Mouse (Mus musculus) forebrain, postnatal 0 days (tissue): ENCODE data around the gene Gm5127. TPM values are rescaled to one million over a fixed set of nuclear protein-coding genes. Genes with fewer than 3 reads are reported as not detected.

Experiments used
- ATAC-seq: fragments of 200-750 bp; cut with Nextera tagmentation; 2 replicates; pipeline ENCODE4 v1.8.0; 2017; ENCODE audit warnings: mild to moderate bottlenecking, moderate library complexity
- DNase-seq: peaks from one replicate; pipeline ENCODE4 v3.0.0-alpha.2; 2015
- H3K27ac ChIP-seq: fragments of 300-500 bp; sonication (generic); 2 replicates; pipeline ENCODE4 v1.5.1; 2014; ENCODE audit warnings: low read depth, mild to moderate bottlenecking, antibody characterized with exemption, low read length, moderate library complexity, mixed read lengths
- H3K27me3 ChIP-seq: fragments of 300-500 bp; sonication (generic); 2 replicates; pipeline ENCODE4 v1.6.1; 2014; ENCODE audit warnings: mild to moderate bottlenecking, low read length, mixed read lengths; ENCODE audit not compliant: insufficient read depth
- H3K36me3 ChIP-seq: fragments of 300-500 bp; sonication (generic); 2 replicates; pipeline ENCODE4 v1.6.1; 2014; ENCODE audit warnings: mild to moderate bottlenecking, moderate library complexity; ENCODE audit not compliant: insufficient read depth
- H3K4me1 ChIP-seq: fragments of 300-500 bp; sonication (generic); 2 replicates; pipeline ENCODE4 v1.6.1; 2014; ENCODE audit warnings: antibody characterized with exemption; ENCODE audit not compliant: insufficient read depth
- H3K4me2 ChIP-seq: fragments of 300-500 bp; sonication (generic); 2 replicates; pipeline ENCODE4 v1.6.1; 2014; ENCODE audit warnings: low read depth, mild to moderate bottlenecking, moderate library complexity
- H3K4me3 ChIP-seq: fragments of 300-500 bp; sonication (generic); 2 replicates; pipeline ENCODE4 v1.5.1; 2014; ENCODE audit warnings: low read depth, low read length, mixed read lengths
- H3K9ac ChIP-seq: fragments of 300-500 bp; sonication (generic); 2 replicates; pipeline ENCODE4 v1.6.1; 2014; ENCODE audit warnings: mild to moderate bottlenecking
- H3K9me3 ChIP-seq: fragments of 300-500 bp; sonication (generic); 2 replicates; pipeline ENCODE4 v1.6.1; 2016; ENCODE audit warnings: low read length
- CTCF ChIP-seq: sonication (generic); IDR thresholded peaks from 2 replicates; pipeline ENCODE4 v1.5.1; 2016; ENCODE audit warnings: antibody characterized with exemption, control low read depth, low read depth
- WGBS: fragments of 180-500 bp; shearing (Covaris S2); extraction: QIAGEN DNeasy Blood & Tissue Kit; methylation state at CpG from one replicate; pipeline ENCODE4 v1.1.7; 2014; 5-methylcytosine and 5-hydroxymethylcytosine counted together
- polyA plus RNA-seq: library from polyadenylated mRNA; unstranded; fragments of >200 nt; fragmentation: Nextera tagmentation; extraction: Ambion mirVana; gene quantifications from 2 replicates; pipeline ENCODE4 v1.2.1, GENCODE M21; 2015
- total RNA-seq: library from RNA; depleted of rRNA; stranded (reverse); fragments of >200 nt; gene quantifications from 2 replicates; pipeline ENCODE4 v1.2.3, GENCODE M21; 2014; rRNA removed

Gm5127 gene
- total RNA-seq, result 0.31 TPM in 1 of 2 replicates, not detected in the other
- polyA plus RNA-seq, result 0.11 and 0.29 TPM in 2 replicates

DNA sequence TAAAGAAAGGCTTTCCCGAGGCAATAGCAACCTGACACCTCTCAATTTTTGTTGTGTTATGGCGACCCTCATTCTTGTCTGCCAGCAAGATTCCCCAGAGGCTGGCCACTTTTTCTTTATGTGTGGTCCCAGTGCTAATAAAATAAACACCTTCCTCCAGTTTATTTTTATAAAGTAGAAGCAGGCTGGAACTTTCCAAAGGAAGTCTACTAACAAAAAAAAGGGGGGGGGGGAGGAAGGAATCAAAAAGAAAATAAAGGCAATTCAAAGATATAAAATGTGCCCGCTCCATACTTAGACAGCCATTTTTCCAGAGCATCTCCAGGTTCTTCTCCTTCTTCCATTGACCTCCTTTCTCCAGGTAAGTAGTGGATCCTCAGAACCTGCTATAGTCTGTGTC lies at the start of gene Gm5127:
Gene Gm5127, plus strand, starts transcription at position 301 of the 400 bp plus-strand sequence.
- no peak for DNase-seq
- TF ChIP-seq CTCF, result no peak
- no peak within 1 kb of the TSS for H3K4me3 ChIP-seq
- no peak for ATAC-seq
- H3K4me1 ChIP-seq, result no peaks in the 10 kb centered on the region
- no peaks in the 10 kb centered on the region for H3K27me3 ChIP-seq
- no peaks in the 10 kb centered on the region for H3K9me3 ChIP-seq
- no peak within 1 kb of the TSS for H3K27ac ChIP-seq
- no peaks in the 10 kb centered on the region for H3K36me3 ChIP-seq
- H3K9ac ChIP-seq, result no peak within 1 kb of the TSS
- no peak within 1 kb of the TSS for H3K4me2 ChIP-seq
- 64% methylated on average over 3 of the region's 3 CpGs for WGBS

DNA sequence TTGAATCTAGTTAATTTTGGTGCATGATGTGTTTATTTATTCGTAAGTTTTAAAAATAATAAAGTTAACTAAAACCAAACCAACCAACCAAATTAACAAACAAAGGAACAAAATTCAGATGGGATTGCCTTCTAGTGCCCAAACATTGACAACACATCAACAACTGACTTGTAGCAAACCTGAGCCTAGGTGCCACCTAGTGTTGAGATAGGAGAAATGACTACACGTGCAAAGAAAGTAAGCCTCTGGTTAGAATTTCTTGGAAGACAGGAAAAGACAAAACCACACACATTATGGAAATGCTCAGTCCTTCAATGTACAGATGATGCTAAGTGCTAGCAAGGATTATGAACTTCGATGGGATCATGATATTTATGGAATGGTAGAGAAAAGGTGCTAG lies 46.6 kb upstream of the Gm5127 start:
- no peaks in the 10 kb centered on the region for H3K9me3 ChIP-seq
- TF ChIP-seq CTCF, result no peak
- H3K9ac ChIP-seq, result no peak overlapping the region
- no peaks in the 10 kb centered on the region for H3K4me1 ChIP-seq
- no peaks in the 10 kb centered on the region for H3K27me3 ChIP-seq
- no peak overlapping the region for H3K4me2 ChIP-seq
- no peak overlapping the region for H3K4me3 ChIP-seq
- ATAC-seq, result no peak
- no peak for DNase-seq
- no peaks in the 10 kb centered on the region for H3K36me3 ChIP-seq
- H3K27ac ChIP-seq, result no peak overlapping the region
- 34% methylated on average over 3 of the region's 3 CpGs for WGBS

DNA sequence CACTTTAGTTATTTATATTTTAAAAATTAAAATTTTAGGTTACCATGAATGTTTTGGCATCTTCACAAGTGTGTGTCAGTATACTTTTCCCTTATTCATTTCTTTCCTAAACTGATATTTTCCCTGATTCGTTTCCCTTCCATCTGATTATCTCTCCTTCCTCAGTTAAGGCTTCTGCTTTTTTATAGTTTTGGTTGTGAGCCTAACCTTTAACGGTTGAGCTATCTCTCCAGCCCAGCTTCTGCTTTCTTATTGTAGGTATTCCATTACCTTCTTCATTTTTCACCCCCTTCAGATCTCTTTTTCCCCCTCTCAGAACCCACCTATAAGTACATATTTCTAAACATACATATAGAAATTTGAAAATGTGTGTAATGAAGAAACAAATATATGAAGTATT lies 27.5 kb upstream of the Gm5127 start:
- WGBS, result 72% methylated on average over 2 of the region's 2 CpGs
- no peak overlapping the region for H3K27ac ChIP-seq
- no peak overlapping the region for H3K9ac ChIP-seq
- H3K4me3 ChIP-seq, result no peak overlapping the region
- DNase-seq (no peak), ATAC-seq (no peak)
- H3K27me3 ChIP-seq, result no peaks in the 10 kb centered on the region
- H3K4me2 ChIP-seq, result no peak overlapping the region
- no peaks in the 10 kb centered on the region for H3K4me1 ChIP-seq
- no peaks in the 10 kb centered on the region for H3K9me3 ChIP-seq
- TF ChIP-seq CTCF, result no peak
- H3K36me3 ChIP-seq, result no peaks in the 10 kb centered on the region

DNA sequence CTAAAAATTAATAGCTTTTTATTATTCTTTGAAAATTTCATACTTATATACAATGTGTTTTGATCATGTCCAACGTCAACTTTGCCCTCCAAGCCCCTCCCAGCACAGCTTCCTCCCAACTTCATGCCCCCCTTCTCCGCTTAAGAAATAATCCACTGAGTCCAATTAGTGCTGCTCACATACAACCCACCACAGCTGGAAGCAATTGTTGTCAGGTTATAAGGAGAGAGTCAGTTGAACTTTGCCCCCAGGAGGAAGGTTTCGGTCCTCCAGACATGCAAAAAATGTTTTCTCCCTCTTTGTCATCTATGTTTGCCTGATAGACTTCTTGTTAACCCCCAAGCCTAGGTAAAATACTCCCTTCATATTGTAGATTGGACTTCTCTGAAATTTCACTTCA lies 4.0 kb upstream of the Gm5127 start:
- no peaks in the 10 kb centered on the region for H3K9me3 ChIP-seq
- H3K36me3 ChIP-seq, result no peaks in the 10 kb centered on the region
- H3K4me2 ChIP-seq, result no peak overlapping the region
- TF ChIP-seq CTCF, result no peak
- DNase-seq (no peak), ATAC-seq (no peak)
- H3K4me1 ChIP-seq, result no peaks in the 10 kb centered on the region
- WGBS, result 29% methylated on average over 3 of the region's 3 CpGs
- no peak overlapping the region for H3K9ac ChIP-seq
- H3K27me3 ChIP-seq, result no peaks in the 10 kb centered on the region
- no peak overlapping the region for H3K27ac ChIP-seq
- H3K4me3 ChIP-seq, result no peak overlapping the region

DNA sequence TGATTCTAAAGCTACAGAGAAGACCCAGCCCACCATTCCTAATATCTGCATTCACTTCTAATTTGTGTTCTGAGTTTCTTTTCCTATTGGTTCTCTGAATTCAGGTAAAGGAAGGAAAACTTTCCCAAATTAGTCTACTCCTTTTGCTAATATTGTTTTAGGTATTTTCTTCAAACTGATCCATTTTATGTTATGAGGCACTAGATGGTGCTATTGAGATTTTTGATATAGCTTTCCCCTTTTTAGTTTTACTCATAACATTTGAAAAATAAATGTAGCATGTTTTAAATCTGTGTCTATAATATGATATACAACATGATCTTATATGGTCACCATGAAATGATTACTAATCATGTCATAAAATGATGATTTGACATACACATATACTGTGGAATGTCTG lies 2.6 kb upstream of the Gm5127 start:
- Histone ChIP-seq H3K4me1 (no peaks in the 10 kb centered on the region), H3K4me2 (no peak overlapping the region), H3K27ac (no peak overlapping the region), H3K9me3 (no peaks in the 10 kb centered on the region), H3K36me3 (no peaks in the 10 kb centered on the region), H3K27me3 (no peaks in the 10 kb centered on the region), H3K9ac (no peak overlapping the region), H3K4me3 (no peak overlapping the region)
- DNase-seq (no peak), ATAC-seq (no peak)
- TF ChIP-seq CTCF, result no peak

DNA sequence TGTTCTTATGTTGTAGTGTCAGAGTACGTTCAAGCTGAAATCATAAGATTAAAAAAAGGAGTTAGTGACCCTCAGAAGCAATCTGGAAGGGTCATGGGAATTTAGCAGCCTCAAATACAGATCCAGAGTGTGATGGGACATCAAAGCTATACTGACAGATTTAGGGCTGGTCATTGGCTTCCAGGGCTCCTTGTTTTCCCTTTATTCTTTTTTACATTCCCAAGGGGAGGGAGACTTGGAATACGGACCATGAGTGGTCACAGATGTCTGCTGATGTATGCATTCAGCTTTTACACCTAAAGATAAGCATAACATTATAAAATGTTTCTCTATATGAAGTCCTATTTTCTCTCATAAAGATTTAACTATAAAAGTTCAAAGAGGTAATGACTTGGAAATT lies 789 bp upstream of the Gm5127 start:
- TF ChIP-seq CTCF, result no peak
- H3K9me3 ChIP-seq, result no peaks in the 10 kb centered on the region
- 47% methylated on average over 2 of the region's 2 CpGs for WGBS
- no peaks in the 10 kb centered on the region for H3K36me3 ChIP-seq
- ATAC-seq (no peak), DNase-seq (no peak)
- H3K27ac ChIP-seq, result no peak overlapping the region
- no peak overlapping the region for H3K4me3 ChIP-seq
- H3K27me3 ChIP-seq, result no peaks in the 10 kb centered on the region
- H3K4me2 ChIP-seq, result no peak overlapping the region
- no peak overlapping the region for H3K9ac ChIP-seq
- no peaks in the 10 kb centered on the region for H3K4me1 ChIP-seq

DNA sequence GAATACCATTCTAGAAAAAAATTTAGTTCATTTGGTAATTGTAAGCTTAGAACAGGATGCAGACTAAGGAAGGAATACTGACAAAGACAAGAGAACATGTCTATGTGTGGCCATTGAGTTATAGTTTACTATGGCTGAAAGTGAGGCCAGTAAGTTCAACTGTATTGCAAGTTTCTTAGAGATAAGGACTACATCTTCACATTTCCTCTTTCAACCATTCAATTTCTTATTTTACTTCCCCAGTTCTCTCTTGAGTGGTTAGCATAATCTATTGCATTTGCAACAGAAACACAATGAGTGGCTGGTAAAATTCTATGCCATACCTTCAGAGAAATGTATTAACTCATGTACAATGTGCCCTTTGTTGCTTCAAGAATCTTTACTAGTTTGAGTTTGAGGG lies 10.9 kb downstream of the Gm5127 start:
- Histone ChIP-seq H3K4me3 (no peak overlapping the region), H3K4me1 (no peaks in the 10 kb centered on the region), H3K9me3 (no peaks in the 10 kb centered on the region), H3K27ac (no peak overlapping the region), H3K9ac (no peak overlapping the region), H3K36me3 (no peaks in the 10 kb centered on the region), H3K4me2 (no peak overlapping the region), H3K27me3 (no peaks in the 10 kb centered on the region)
- no peak for ATAC-seq
- TF ChIP-seq CTCF, result no peak
- DNase-seq, result no peak

DNA sequence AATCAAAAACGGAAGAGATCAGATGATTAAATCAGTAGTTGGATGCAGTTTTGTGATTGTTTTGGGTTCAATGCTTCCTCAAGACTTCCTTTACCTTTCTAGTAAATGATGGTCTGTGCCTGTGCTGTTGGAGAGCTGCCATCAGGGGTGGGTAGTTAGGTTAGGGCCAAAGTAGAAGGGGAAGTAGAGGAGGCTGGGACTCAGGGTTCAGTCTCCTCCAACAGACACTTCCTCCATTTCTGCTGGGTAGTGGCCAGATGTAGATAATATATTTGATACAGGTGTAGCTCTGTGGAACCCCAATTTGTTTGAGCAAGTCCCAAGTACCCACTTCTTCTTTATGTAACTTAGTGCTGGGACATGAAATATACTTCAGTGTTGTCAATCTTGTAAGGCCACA lies 12.9 kb downstream of the Gm5127 start:
- ATAC-seq (no peak), DNase-seq (no peak)
- no peaks in the 10 kb centered on the region for H3K9me3 ChIP-seq
- no peak overlapping the region for H3K9ac ChIP-seq
- H3K36me3 ChIP-seq, result no peaks in the 10 kb centered on the region
- H3K27me3 ChIP-seq, result no peaks in the 10 kb centered on the region
- no peak overlapping the region for H3K4me3 ChIP-seq
- no peak overlapping the region for H3K27ac ChIP-seq
- 79% methylated on average over 1 of the region's 1 CpGs for WGBS
- no peak overlapping the region for H3K4me2 ChIP-seq
- H3K4me1 ChIP-seq, result no peaks in the 10 kb centered on the region
- TF ChIP-seq CTCF, result no peak
